Mouse (Mus musculus) lung, postnatal 4 days (tissue): Measurements from ENCODE around the gene Hsp90aa1.
"Not testable (repeated sequence)": the region's sequence is repeated elsewhere in the genome, so short reads cannot be mapped to it uniquely, and the experiment has no call there.

Experiments
- DNase-seq, 2 experiments: peaks; one replicate each; pipeline ENCODE4 v3.0.0; 2021

Gene Hsp90aa1

GRCm38 (mm10) chr12:110702556-110702955 lies at the start of gene Hsp90aa1:
Gene Hsp90aa1, minus strand, starts transcription at chr12:110702728.
- DNase-seq, result no peak

- DNase-seq, result no peak
Measured at GRCm38 (mm10) chr12:110750770-110751439, 48.4 kb upstream of the Hsp90aa1 start.

DNA sequence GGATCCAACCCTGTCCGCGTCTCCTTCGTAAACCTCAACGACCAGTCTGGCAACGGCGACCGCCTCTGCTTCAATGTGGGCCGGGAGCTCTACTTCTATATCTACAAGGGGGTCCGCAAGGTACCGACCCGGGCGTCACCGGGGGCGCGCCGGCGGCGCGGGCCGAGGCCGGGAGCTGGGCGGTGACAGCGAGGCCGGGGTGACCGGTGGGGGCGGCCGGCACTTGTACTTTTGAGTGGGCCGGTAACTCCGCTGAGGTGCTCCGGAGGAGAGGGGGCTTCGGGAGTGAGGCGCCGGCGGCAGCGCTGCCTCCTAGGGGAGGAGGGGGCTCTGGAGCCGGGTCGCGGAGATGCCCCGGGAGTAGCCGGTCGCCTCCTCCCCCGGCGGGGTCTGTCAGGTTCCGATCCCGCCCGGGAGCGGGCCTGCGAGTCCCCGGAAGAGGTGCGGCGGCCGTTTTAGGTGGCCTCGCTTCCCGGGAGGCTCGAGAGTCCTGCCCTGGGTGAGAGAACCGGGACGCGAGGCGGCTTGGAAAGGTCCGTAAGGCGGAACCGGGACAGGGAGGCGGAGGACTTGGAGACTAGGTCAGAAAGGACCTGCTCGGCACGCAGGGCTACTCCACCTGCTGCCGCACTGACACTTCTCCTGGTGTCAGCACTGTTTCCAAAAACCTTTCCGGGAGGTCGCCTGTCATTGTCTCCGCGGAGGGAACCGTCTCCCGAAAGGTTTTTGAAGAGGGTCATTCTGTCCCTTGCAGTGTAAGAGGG lies 35.8 kb upstream of the Hsp90aa1 start:
- peak in 1 of 2 experiments; percentile 44 for DNase-seq

DNA sequence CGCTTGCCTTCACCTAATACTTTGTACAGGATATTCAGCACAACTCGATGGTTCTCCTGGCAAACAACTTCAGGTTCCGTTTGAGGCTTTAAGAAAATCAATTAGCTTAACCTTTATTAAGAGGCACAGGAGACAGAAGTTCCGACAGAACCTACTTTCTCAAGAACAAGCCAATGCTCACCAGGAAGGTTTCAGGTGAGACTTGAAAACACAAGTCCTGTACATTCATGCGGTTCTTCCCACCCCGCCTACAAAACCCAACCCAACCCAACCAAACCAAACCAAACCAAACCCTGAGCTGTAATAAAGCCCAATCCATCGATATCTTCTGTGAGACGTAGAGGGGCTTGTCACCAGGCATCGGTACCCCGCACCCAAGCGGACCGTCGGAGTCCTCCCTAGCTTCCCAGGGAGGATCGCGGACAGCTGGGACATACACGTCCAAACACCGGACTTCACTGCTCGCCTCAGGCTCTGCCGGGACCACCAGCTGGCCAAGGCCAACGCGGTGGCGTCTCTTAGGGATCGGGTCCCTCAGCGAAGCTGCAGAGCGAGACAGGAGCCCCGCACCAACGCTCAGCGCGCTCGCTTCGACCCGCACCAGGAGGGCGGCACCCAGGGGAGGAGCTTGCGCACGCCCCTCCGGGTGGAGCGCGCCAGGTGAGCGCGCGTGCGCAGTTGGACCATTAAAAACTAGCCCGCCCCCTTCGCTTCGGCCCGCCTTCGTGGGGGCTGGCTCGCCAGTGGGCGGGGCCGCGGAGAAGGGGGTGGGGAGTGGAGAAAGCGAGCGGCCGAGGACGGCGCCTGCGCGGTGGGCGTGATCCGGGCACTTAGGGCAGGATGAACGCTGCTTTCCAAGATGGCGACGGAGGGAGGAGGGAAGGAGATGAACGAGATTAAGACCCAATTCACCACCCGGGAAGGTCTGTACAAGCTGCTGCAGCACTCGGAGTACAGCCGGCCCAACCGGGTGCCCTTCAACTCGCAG lies 34.9 kb upstream of the Hsp90aa1 start, which contains the start of gene Wdr20:
Gene Wdr20, plus strand, starts transcription at position 775 of the 988 bp plus-strand sequence.
- peak; percentile 98 to 99 for DNase-seq

GRCm38 (mm10) chr12:110736641-110737040 lies 34.1 kb upstream of the Hsp90aa1 start:
- no peak for DNase-seq

- DNase-seq, result not testable (repeated sequence)
Measured at GRCm38 (mm10) chr12:110733254-110733653, 30.7 kb upstream of the Hsp90aa1 start.

DNA sequence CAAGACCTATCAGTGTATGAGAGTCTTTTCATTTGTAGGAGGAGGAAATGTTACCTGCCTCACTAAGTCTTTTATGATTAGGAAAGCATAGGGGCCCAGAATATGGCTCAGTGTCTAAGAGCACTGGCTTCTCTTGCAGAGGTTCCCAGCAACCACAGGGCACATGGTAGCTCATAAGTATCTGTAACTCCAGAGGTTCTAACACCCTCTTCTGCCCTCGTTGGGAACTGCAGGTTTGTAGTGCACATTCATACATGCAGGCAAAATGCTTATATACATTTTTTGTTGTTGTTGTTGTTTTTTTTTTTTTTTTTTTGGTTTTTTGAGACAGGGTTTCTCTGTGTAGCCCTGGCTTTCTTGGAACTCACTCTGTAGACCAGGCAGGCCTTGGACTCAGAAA lies 23.9 kb upstream of the Hsp90aa1 start:
- no peak for DNase-seq

GRCm38 (mm10) chr12:110725489-110725888 lies 23.0 kb upstream of the Hsp90aa1 start:
- DNase-seq, result no peak

DNA sequence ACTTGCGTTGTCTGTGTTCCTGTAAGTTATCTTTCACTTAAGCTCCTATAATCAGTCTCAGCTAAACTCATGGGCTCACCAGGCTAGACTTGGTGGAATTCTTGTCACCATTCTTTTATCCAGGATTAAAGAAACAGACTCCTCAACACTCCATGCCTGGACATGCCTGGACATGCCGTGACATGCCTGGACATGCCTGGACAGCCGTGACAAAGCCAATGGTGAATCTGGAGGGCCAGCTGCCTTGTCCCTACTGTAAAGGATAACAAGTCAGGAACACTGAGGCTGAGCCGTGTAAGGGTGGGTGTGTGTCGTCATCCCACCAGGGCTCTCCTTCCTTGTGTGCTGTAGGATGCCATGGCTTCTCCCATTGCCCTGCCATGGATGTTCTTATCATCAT lies 22.5 kb upstream of the Hsp90aa1 start:
- DNase-seq, result no peak

GRCm38 (mm10) chr12:110716004-110716403 lies 13.5 kb upstream of the Hsp90aa1 start:
- DNase-seq, result no peak

GRCm38 (mm10) chr12:110714215-110714614 lies 11.7 kb upstream of the Hsp90aa1 start:
- no peak for DNase-seq

DNA sequence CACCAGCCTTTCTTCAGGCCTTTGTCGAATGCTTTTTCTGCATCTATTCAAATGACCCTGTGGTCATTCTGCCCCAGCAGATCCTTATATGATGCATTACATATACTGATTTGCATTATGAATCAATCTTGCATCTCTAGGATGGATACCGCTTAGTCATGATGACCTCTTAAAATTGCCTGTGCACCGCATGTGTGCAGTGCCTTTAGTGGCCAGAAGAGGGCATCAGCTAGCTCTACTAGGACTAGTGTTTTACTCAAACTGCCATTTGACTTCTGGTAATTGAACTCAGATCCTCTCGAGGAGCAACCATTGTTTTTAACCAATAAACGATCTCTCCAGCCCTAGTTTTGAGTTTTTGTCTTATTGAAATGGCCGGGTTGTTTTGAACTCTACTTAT lies 11.3 kb upstream of the Hsp90aa1 start:
- DNase-seq, result no peak

- DNase-seq, result no peak
Measured at GRCm38 (mm10) chr12:110711270-110711669, 8.7 kb upstream of the Hsp90aa1 start.

- no peak for DNase-seq
Measured at GRCm38 (mm10) chr12:110707451-110707850, 4.9 kb upstream of the Hsp90aa1 start.

DNA sequence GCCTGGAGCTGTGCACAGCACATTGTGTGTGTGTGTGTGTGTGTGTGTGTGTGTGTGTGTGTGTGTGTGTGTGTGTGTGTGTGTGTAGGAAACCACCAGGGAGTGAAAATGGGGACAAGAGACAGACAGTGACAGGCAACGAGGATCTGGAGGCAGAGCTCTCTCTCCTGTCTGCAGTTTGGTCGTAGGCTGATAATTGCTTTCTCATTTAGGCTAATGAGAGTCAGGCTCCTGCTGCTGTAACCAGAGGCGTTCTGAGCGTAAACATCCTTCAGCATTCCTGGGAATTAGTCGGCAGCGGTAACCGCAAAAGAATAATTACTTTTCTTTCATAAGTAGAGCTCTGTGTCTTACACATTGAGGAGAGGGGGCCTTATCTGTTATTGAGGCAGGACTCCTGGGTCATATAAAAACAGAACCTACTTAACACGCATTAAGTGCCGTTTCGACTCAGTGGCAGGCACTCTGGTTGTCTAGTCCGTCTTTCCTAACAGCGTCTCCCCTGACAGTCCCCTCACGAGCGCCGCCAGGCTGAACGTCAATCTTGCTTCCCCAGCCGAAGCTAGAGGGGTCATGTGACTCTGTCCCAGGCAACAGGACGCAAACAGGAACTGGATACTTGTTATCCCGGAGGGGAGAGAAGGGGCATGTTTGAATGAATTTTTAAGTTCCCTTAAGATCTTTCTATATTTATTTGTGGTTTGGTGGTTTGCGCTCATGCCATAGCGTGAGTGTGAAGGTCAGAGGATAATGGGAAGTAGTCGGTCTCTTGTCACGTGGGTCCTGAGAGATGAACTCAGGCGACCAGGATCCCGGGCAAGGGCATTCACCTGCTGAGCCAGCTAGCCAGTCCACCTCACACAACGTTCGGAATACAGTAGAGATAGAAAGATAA lies 4.1 kb upstream of the Hsp90aa1 start:
- DNase-seq, result peak; percentile 69 to 72

DNA sequence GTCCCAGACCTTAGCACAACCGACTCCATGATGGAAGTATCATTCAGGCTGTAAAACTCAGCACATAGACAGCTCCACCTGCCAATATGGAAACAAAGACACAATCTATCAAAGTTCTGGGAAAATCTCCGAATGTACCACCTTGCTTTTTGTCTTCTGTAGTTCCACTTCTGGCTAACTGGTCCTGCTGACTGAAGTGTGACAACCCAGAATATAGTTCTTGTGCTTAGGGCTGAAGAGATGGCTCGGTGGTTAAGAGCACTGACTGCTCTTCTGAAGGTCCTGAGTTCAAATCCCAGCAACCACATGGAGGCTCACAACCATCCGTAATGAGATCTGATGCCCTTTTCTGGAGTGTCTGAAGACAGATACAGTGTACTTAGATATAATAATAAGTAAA lies 2.9 kb upstream of the Hsp90aa1 start:
- not testable (repeated sequence) for DNase-seq

DNA sequence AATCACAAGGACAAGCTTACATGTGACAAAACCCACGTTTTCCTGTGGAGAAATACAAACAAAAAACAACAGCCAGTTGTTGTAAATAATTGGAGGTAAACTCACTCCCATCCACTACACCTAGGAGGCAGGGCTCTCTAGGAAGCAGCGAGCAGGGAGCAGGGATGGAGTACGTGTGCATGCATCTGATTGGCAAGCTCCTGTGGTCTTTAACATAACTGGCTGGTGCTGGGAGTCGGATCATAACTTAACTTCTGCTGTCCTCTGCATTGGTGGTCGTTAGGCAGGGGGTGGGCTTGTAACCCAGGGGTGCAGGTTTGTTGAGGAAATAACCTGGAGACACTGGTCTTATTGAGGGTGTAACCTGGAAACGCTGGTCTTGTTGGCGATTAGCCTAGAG lies 1.2 kb upstream of the Hsp90aa1 start:
- no peak for DNase-seq

DNA sequence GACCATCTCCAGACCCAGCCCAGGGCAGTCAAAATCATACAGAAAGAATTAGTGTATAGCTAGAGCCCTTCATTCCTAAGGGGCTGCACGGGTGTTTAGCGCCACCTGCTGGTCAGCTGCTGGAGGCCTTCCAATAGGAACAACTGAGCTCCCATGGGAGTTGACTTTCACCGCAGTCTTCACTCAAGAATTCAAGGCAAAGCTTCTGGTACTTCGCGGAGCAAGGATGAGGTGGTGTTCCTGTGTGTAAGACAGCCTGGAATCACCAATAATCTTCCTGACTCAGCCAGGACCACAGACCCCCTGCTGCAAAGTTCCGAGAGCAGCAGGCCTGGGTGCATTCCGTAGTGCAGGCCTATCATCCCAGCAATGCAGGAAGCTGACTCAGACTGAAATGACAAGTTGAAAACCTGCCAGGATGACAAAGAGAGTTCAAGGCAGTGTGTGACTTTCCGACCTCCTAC lies 512 bp upstream of the Hsp90aa1 start:
- DNase-seq, result peak; percentile 85 to 90

DNA sequence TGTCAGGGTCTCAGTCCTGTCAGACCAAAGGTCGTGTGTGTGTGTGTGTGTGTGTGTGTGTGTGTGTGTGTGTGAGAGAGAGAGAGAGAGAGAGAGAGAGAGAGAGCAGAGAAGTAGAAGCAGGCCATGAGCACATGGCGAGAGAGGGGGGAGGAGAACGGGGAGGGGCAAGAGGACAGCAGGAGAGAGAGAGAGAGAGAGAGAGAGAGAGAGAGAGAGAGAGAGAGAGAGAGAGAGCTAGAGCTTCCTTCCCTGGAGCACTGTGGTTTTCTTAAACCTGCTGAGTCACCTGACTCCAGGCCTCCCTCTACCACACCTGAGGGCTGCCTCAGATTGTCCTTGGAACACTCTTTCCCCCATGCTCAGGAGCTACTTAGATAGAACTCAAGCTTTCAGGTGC lies 1.2 kb downstream of the Hsp90aa1 start:
- not testable (repeated sequence) for DNase-seq

DNA sequence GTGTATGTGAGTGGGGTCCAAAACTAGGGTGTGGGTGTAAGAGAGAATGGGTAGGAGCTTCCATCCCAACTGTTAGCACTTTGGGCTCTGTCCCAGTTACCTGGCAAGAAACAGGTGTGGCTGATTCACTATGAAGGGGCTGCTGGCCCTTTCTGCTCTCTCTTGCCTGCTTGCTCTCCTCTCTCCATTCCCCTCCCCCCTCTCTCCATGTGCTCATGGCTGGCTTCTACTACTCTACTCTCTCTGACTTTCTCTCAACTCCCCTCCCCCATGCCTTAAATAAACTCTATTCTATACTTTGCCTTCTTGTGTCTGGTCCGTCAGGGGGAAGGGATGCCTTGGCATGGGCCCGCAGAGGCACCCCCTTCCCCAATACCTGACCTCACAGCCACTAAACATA lies 1.8 kb downstream of the Hsp90aa1 start:
- no peak for DNase-seq

DNA sequence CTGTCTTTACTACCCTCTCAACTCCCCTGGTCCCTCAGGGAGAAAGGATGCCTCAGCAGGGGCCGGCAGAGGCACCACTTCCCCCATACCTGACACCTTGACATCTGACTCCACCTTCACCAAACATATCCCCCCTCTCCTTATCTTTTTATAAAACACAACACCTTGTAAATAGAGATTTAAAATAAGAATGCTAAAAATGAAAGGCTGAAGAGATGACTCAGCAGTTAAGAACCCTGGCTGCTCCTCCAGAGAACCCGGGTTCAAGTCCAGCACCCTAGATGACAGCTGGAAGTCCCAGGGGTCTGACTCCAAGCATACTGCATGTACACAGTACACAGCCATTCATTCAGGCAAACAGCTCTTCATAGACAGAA lies 3.4 kb downstream of the Hsp90aa1 start:
- DNase-seq, result peak in 1 of 2 experiments; percentile 6
